Mouse (Mus musculus) limb, embryonic 15.5 days (tissue): ENCODE measurements around the gene A630001G21Rik. TPM values are rescaled to one million over a fixed set of nuclear protein-coding genes. Genes with fewer than 3 reads are reported as not detected.
A peak's percentile ranks its signal among the peaks of the same experiment; 100 is the strongest.

ENCODE experiments used
- ATAC-seq: fragments of 200-750 bp; cut with Nextera tagmentation; 2 replicates; pipeline ENCODE4 v1.8.0; 2017; ENCODE audit warnings: low read depth, moderate TSS enrichment; ENCODE audit not compliant: insufficient number of reproducible peaks, low FRiP score, low TSS enrichment
- H3K27ac ChIP-seq: fragments of 300-500 bp; sonication (generic); 2 replicates; pipeline ENCODE4 v1.5.1; 2015; ENCODE audit warnings: moderate library complexity, mild to moderate bottlenecking, inconsistent platforms
- H3K27me3 ChIP-seq: fragments of 300-500 bp; sonication (generic); 2 replicates; pipeline ENCODE4 v1.6.1; 2015; ENCODE audit warnings: inconsistent platforms
- H3K36me3 ChIP-seq: fragments of 300-500 bp; sonication (generic); 2 replicates; pipeline ENCODE4 v1.6.1; 2015; ENCODE audit warnings: inconsistent platforms
- H3K4me1 ChIP-seq: fragments of 300-500 bp; sonication (generic); 2 replicates; pipeline ENCODE4 v1.6.1; 2015; ENCODE audit warnings: inconsistent platforms
- H3K4me2 ChIP-seq: fragments of 300-500 bp; sonication (generic); 2 replicates; pipeline ENCODE4 v1.6.1; 2015; ENCODE audit warnings: mild to moderate bottlenecking, inconsistent platforms
- H3K4me3 ChIP-seq: fragments of 300-500 bp; sonication (generic); 2 replicates; pipeline ENCODE4 v1.5.1; 2015; ENCODE audit warnings: mild to moderate bottlenecking, inconsistent platforms
- H3K9ac ChIP-seq: fragments of 300-500 bp; sonication (generic); 2 replicates; pipeline ENCODE4 v1.6.1; 2015; ENCODE audit warnings: inconsistent platforms
- H3K9me3 ChIP-seq: fragments of 300-500 bp; sonication (generic); 2 replicates; pipeline ENCODE4 v1.6.1; 2016; ENCODE audit warnings: inconsistent platforms
- WGBS: fragments of 180-500 bp; shearing (Covaris S2); methylation state at CpG from one replicate; pipeline ENCODE4 v1.1.7; 2015; 5-methylcytosine and 5-hydroxymethylcytosine counted together
- polyA plus RNA-seq: library from polyadenylated mRNA; unstranded; fragments of >200 nt; fragmentation: Nextera tagmentation; extraction: Ambion mirVana; gene quantifications from 2 replicates; pipeline ENCODE4 v1.2.1, GENCODE M21; 2015

Gene A630001G21Rik
- polyA plus RNA-seq, 1 experiment from 2014 or later: 1.0 TPM

DNA sequence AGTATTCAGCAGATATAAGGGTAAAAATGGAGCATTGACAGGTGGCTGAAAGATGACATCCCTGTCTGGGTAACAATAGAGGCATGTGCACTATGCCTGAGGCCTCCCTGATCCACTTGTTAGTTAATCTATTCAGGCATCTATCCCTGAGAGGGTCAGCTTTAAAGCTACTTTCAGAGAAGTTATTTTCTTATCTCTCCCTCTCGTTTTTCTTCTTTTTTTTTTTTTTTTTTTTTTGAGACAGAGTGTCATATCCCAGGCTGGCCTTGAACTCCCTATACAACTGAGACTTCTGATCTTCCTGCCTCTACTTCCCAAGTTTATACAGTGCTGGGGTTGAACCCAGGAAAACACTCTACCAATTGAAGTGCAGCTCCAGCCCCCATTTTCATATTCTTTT, 10.7 kb downstream of the A630001G21Rik start:
- no peak for ATAC-seq
- Histone ChIP-seq H3K9ac (no peak overlapping the region), H3K4me1 (no peaks in the 10 kb centered on the region), H3K4me2 (no peak overlapping the region), H3K27me3 (no peaks in the 10 kb centered on the region), H3K4me3 (no peak overlapping the region), H3K9me3 (no peaks in the 10 kb centered on the region), H3K27ac (no peak overlapping the region), H3K36me3 (no peaks in the 10 kb centered on the region)
- 53% methylated on average over 1 of the region's 1 CpGs for WGBS

DNA sequence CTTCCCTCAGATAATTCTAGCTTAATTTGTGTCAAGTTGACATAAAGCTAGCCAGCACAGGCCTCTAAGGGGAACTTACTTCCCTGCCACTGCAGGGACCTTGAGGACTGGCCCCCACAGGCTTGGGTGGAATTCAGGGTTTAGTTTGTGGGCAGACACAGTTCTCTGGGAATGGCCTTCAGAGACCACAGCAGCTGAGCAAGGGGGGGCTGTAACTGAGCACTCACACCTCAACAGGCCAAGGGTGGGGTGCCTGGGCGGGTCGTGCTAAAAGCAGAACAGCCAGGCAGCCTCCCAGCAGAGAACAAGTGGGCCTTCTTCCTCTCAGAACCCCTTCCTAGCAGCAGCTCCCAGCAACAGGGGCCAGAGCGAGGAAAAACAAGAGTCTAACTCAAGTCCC, 12.3 kb downstream of the A630001G21Rik start:
- Histone ChIP-seq H3K4me2 (no peak overlapping the region), H3K4me1 (no peaks in the 10 kb centered on the region), H3K9me3 (no peaks in the 10 kb centered on the region), H3K9ac (no peak overlapping the region), H3K36me3 (no peaks in the 10 kb centered on the region), H3K27ac (0 out of 2 replicates have a peak overlapping the region, but pooled peaks have one; percentile 43), H3K4me3 (no peak overlapping the region), H3K27me3 (no peaks in the 10 kb centered on the region)
- 69% methylated on average over 3 of the region's 3 CpGs for WGBS
- ATAC-seq: peak; percentile 76

GRCm38 (mm10) chr1:85764291-85764690, 14.2 kb downstream of the A630001G21Rik start:
- H3K4me2 ChIP-seq: no peak overlapping the region
- H3K4me3 ChIP-seq: no peak overlapping the region
- WGBS: 78% methylated on average over 4 of the region's 4 CpGs
- H3K27me3 ChIP-seq: no peaks in the 10 kb centered on the region
- H3K4me1 ChIP-seq: no peaks in the 10 kb centered on the region
- H3K36me3 ChIP-seq: no peaks in the 10 kb centered on the region
- ATAC-seq: no peak
- H3K9me3 ChIP-seq: no peaks in the 10 kb centered on the region
- no peak overlapping the region for H3K27ac ChIP-seq
- H3K9ac ChIP-seq: no peak overlapping the region

DNA sequence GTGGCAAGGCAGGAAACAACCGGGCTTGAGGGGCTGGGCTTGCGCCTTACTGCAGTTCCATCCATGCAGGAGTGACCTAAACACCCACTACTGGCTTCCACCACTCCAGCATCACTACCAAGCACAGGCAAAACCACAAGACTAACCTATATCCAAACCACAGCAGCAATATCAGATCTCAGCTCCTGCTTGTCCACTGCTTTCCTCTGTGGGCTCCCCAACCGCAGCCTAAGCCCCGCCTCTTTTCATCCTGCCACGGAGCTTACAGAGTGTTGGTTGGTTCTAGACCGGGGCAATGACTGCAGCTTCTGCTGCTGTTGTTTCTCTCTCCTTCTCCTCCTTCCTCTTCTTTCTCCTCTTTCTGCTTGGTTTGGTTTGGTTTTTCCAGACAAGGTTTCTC, 15.1 kb downstream of the A630001G21Rik start:
- Histone ChIP-seq H3K4me2 (no peak overlapping the region), H3K9me3 (no peaks in the 10 kb centered on the region), H3K4me3 (no peak overlapping the region), H3K9ac (no peak overlapping the region), H3K36me3 (no peaks in the 10 kb centered on the region), H3K27ac (no peak overlapping the region), H3K27me3 (no peaks in the 10 kb centered on the region), H3K4me1 (peaks cover 2% of the 10 kb centered on the region; the same call in 1 of the 2 replicates)
- WGBS: 71% methylated on average over 6 of the region's 6 CpGs
- 0 out of 2 replicates have a peak, but pooled peaks have one; percentile 27 for ATAC-seq

GRCm38 (mm10) chr1:85761665-85762064, 16.8 kb downstream of the A630001G21Rik start:
- H3K27ac ChIP-seq: no peak overlapping the region
- no peak overlapping the region for H3K4me3 ChIP-seq
- no peak overlapping the region for H3K9ac ChIP-seq
- H3K36me3 ChIP-seq: no peaks in the 10 kb centered on the region
- peaks cover 7% of the 10 kb centered on the region; the same call in 1 of the 2 replicates for H3K4me1 ChIP-seq
- H3K4me2 ChIP-seq: no peak overlapping the region
- no peaks in the 10 kb centered on the region for H3K9me3 ChIP-seq
- no peak for ATAC-seq
- H3K27me3 ChIP-seq: no peaks in the 10 kb centered on the region
- WGBS: 82% methylated on average over 4 of the region's 4 CpGs

DNA sequence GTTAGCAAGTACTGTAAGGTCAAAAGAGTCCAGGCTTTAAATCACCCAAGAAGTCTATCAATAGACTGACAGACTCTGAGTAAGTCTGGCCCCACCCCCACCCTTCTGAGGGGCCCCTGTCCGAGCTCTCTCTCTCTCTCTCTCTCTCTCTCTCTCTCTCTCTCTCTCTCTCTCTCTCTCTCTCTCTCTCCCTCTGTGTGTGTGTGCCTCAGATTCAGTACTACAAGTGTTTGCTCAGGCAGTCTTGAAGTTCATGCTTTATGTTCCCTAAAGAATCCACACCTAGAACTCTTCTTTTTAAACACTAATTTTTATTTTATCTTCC, 19.5 kb downstream of the A630001G21Rik start:
- Histone ChIP-seq H3K27ac (no peak overlapping the region), H3K36me3 (no peaks in the 10 kb centered on the region)
- WGBS: 0% methylated on average over 1 of the region's 1 CpGs

DNA sequence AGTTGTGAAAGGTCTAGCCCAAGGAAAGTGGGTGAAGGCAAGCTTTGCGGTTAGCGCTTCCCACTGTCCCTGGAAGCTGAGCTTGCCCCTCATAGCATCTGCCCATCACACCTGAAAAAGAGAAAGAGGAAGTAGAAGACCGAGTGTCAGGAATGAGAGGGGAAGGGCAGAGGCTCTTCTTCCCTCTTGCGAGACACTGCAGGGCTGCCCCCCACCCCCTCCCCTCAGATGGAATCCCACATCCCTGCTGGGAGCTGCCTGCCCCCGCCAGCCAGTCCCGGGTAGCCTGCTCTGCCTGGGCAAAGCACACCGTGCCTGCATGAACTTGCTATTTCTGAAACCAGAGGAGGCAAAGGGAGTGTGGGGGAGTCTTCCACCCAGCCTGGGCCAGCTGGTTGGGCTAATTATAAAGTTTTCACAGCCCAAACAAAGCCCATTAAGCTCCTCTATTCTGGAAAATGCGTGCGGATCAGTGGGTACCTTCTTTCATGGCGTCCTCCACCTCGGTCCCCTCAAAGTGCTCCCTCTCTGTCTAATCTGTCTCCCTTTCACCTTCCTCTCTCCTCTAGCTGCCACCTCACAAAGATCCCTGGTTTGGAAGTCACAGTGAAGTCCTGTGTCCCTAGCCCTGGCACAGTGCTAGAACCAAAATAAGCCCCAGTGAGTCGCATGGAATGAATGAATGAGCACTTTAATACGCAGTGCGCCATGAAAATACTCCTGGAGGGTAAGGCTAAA, 20.0 kb downstream of the A630001G21Rik start:
- no peak overlapping the region for H3K4me2 ChIP-seq
- peaks cover 7% of the 10 kb centered on the region; the same call in 1 of the 2 replicates for H3K4me1 ChIP-seq
- H3K27me3 ChIP-seq: no peaks in the 10 kb centered on the region
- no peak overlapping the region for H3K9ac ChIP-seq
- H3K9me3 ChIP-seq: no peaks in the 10 kb centered on the region
- H3K36me3 ChIP-seq: no peaks in the 10 kb centered on the region
- peak; percentile 58; the same call in 1 of the 2 replicates for ATAC-seq
- H3K4me3 ChIP-seq: no peak overlapping the region
- H3K27ac ChIP-seq: peak overlapping the region; percentile 47
- WGBS: 29% methylated on average over 14 of the region's 14 CpGs

More for the DNA sequence above, 19.5 kb downstream of the A630001G21Rik start:
- Histone ChIP-seq H3K4me1 (peaks cover 7% of the 10 kb centered on the region; the same call in 1 of the 2 replicates), H3K9ac (no peak overlapping the region), H3K9me3 (no peaks in the 10 kb centered on the region), H3K4me3 (no peak overlapping the region), H3K4me2 (no peak overlapping the region), H3K27me3 (no peaks in the 10 kb centered on the region)
- ATAC-seq: no peak

GRCm38 (mm10) chr1:85757531-85758230, 20.8 kb downstream of the A630001G21Rik start:
- H3K4me1 ChIP-seq: peaks cover 7% of the 10 kb centered on the region; the same call in 1 of the 2 replicates
- no peaks in the 10 kb centered on the region for H3K9me3 ChIP-seq
- peak overlapping the region; percentile 47 for H3K27ac ChIP-seq
- WGBS: 67% methylated on average over 6 of the region's 6 CpGs
- no peak overlapping the region for H3K4me3 ChIP-seq
- ATAC-seq: no peak
- no peaks in the 10 kb centered on the region for H3K27me3 ChIP-seq
- H3K36me3 ChIP-seq: no peaks in the 10 kb centered on the region
- no peak overlapping the region for H3K4me2 ChIP-seq
- no peak overlapping the region for H3K9ac ChIP-seq

DNA sequence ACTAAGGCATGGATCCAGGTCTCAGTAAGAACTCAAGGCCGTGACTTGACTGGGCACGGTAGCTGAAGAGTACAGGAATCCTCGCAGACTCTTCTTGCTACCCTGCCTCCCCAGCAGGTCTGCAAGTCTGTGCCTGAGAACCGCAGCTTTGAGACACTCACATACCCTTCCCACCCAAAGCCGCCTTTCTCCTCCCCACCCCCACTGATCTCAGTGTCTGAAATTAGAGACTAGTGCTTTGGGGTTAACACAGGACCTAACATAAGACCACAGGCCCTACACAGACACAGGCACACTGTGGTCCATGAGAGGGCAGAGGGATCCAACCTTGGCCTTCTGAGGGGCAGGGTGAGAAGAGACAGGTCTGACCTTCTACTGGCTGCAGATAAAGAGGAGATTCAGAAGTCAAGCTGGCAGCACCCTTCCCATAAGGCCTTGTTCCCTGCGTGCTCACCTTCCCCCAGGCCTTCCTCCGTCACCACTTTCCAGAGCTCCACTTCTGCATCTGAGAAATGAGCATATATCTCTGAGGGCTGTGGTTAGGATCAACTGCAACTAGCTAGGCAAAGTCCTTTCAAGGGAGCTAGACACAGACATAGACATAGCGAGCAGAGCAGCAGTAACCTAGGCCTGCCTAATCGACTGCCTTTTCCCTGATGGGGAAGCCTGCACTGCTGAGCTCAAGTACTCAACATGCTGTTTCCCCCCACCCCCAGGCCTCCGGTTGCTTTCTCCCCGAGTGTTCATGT, 26.3 kb downstream of the A630001G21Rik start:
- Histone ChIP-seq H3K27me3 (no peaks in the 10 kb centered on the region), H3K4me2 (no peak overlapping the region), H3K4me1 (peaks cover 9% of the 10 kb centered on the region; the same call in 1 of the 2 replicates), H3K4me3 (no peak overlapping the region), H3K9ac (no peak overlapping the region), H3K27ac (peak overlapping the region; percentile 63), H3K36me3 (no peaks in the 10 kb centered on the region), H3K9me3 (no peaks in the 10 kb centered on the region)
- ATAC-seq: peak; percentile 30; the same call in 1 of the 2 replicates
- 70% methylated on average over 11 of the region's 11 CpGs for WGBS

DNA sequence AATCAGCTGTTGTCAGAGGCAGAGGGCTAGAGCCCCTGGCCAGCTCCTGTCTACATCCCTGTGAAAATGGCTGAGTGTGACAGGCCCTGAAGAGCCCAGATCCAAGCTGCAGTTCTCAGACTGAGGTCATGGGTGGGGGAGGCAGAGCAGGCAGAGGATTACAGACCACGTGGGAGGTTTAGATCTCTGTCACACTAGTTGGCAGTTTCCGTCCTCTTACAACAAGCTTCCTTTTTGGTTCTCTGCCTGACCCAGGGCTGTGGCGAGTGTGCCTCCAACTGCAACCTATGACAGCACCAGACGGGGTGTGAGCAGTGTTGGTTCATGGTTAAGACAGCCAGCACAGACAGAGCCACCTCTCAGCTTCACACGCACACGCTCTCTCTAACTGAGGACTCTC, 26.9 kb downstream of the A630001G21Rik start:
- Histone ChIP-seq H3K9me3 (no peaks in the 10 kb centered on the region), H3K36me3 (no peaks in the 10 kb centered on the region), H3K4me3 (no peak overlapping the region), H3K27ac (peak overlapping the region; percentile 63), H3K27me3 (no peaks in the 10 kb centered on the region), H3K4me2 (no peak overlapping the region), H3K9ac (no peak overlapping the region), H3K4me1 (peaks cover 9% of the 10 kb centered on the region; the same call in 1 of the 2 replicates)
- ATAC-seq: no peak
- 48% methylated on average over 6 of the region's 6 CpGs for WGBS

GRCm38 (mm10) chr1:85750650-85751049, 27.8 kb downstream of the A630001G21Rik start:
- H3K9ac ChIP-seq: no peak overlapping the region
- no peaks in the 10 kb centered on the region for H3K9me3 ChIP-seq
- no peak for ATAC-seq
- WGBS: 82% methylated on average over 4 of the region's 4 CpGs
- no peaks in the 10 kb centered on the region for H3K36me3 ChIP-seq
- no peak overlapping the region for H3K4me3 ChIP-seq
- H3K4me1 ChIP-seq: peaks cover 9% of the 10 kb centered on the region; the same call in 1 of the 2 replicates
- no peak overlapping the region for H3K27ac ChIP-seq
- no peaks in the 10 kb centered on the region for H3K27me3 ChIP-seq
- H3K4me2 ChIP-seq: no peak overlapping the region
